In genomic region chr1:54914387-54914786, GRCm38 (mm10) we compare ENCODE assay signal across 12 mouse cellular contexts. TPM values are rescaled to one million over a fixed set of nuclear protein-coding genes. Genes with fewer than 3 reads are reported as not detected.
DNase-seq lines count a peak whose midpoint lies in the region; ATAC-seq and TF ChIP-seq lines count a peak whose summit lies in the region.
"Had no signal": no experiment of that assay in that cellular context is flagged by ENCODE, and none has a peak within 500 bp of the region (broad histone marks: within the 10 kb centered on the region; RNA-seq: fewer than 3 reads in every experiment).

No protein-coding gene starts in this region.

- ATAC-seq in limb, embryonic 14.5 days (ENCODE audit: low FRiP score, low read depth) = peak; percentile 49; the same call in 1 of the 2 replicates
- ATAC-seq: midbrain, embryonic 13.5 days had no signal

- TF ChIP-seq CTCF in thymus, adult 2 months (IDR thresholded peaks at IDR 0.05; ENCODE audit: borderline replicate concordance, control insufficient read depth, extremely low read depth, insufficient read depth, low read length, poor library complexity) = no peak

- no peaks in the 10 kb centered on the region for H3K27me3 ChIP-seq in thymus, adult 2 months (ENCODE audit: control insufficient read depth, insufficient read depth, low read length)
- no peaks in the 10 kb centered on the region for H3K27me3 ChIP-seq in embryonic facial prominence, embryonic 10.5 days (replicated peaks; ENCODE audit: low read depth, poor library complexity, severe bottlenecking)
- no peaks in the 10 kb centered on the region for H3K27me3 ChIP-seq in limb, embryonic 14.5 days (ENCODE audit: control insufficient read depth, insufficient read depth, low read length)
- H3K27me3 ChIP-seq: midbrain, embryonic 13.5 days had no signal

- peak overlapping the region; percentile 98; the same call in 1 of the 2 replicates for H3K27ac ChIP-seq in thymus, adult 2 months (ENCODE audit: control insufficient read depth, insufficient read depth, low read length)
- peak overlapping the region; percentile 62; the same call in 1 of the 2 replicates for H3K27ac ChIP-seq in embryonic facial prominence, embryonic 10.5 days (replicated peaks)
- no peak overlapping the region; the same call in 1 of the 2 replicates for H3K27ac ChIP-seq in limb, embryonic 14.5 days (replicated peaks; ENCODE audit: low read depth, low read length)
- H3K27ac ChIP-seq: kidney, postnatal 0 days; midbrain, embryonic 13.5 days had no signal

- 1% methylated on average over 9 of the region's 9 CpGs for WGBS in thymus, adult 2 months
- 31% methylated on average over 9 of the region's 9 CpGs for WGBS in embryonic facial prominence, embryonic 10.5 days
- WGBS in limb, embryonic 14.5 days = 3% methylated on average over 9 of the region's 9 CpGs

- no peak overlapping the region for H3K9ac ChIP-seq in limb, embryonic 14.5 days (ENCODE audit: low read depth, low read length, severe bottlenecking)
- H3K9ac ChIP-seq: midbrain, embryonic 13.5 days had no signal

- no peak for TF ChIP-seq POLR2A in thymus, adult 2 months (IDR thresholded peaks at IDR 0.05; ENCODE audit: control insufficient read depth, extremely low read depth, insufficient read depth, low read length, poor library complexity)
- TF ChIP-seq POLR2A in limb, embryonic 14.5 days (IDR thresholded peaks at IDR 0.05; ENCODE audit: borderline replicate concordance, extremely low read depth, insufficient read depth, insufficient read length) = no peak

- H3K4me1 ChIP-seq in thymus, adult 2 months (replicated peaks; ENCODE audit: control insufficient read depth, insufficient read depth, low read length) = peaks cover 41% of the 10 kb centered on the region
- peaks cover 69% of the 10 kb centered on the region for H3K4me1 ChIP-seq in embryonic facial prominence, embryonic 10.5 days
- peaks cover 46% of the 10 kb centered on the region for H3K4me1 ChIP-seq in limb, embryonic 14.5 days (ENCODE audit: control insufficient read depth, insufficient read depth, low read length)

- no peaks in the 10 kb centered on the region; the same call in 1 of the 2 replicates for H3K36me3 ChIP-seq in thymus, adult 2 months (ENCODE audit: control insufficient read depth, insufficient read depth, low read length)
- H3K36me3 ChIP-seq in embryonic facial prominence, embryonic 10.5 days (replicated peaks) = no peaks in the 10 kb centered on the region
- H3K36me3 ChIP-seq in limb, embryonic 14.5 days (ENCODE audit: control insufficient read depth, insufficient read depth, low read length) = no peaks in the 10 kb centered on the region
- H3K36me3 ChIP-seq: midbrain, embryonic 13.5 days had no signal

- H3K4me3 ChIP-seq in thymus, adult 2 months (ENCODE audit: control insufficient read depth, insufficient read depth, low read length) = no peak overlapping the region
- H3K4me3 ChIP-seq in embryonic facial prominence, embryonic 10.5 days = 0 out of 2 replicates have a peak overlapping the region, but pooled peaks have one; percentile 8
- H3K4me3 ChIP-seq in limb, embryonic 14.5 days (replicated peaks; ENCODE audit: low read length) = no peak overlapping the region
- H3K4me3 ChIP-seq: midbrain, embryonic 13.5 days had no signal

- H3K9me3 ChIP-seq in embryonic facial prominence, embryonic 10.5 days = no peaks in the 10 kb centered on the region
- no peaks in the 10 kb centered on the region for H3K9me3 ChIP-seq in limb, embryonic 14.5 days (ENCODE audit: control insufficient read depth, low read length)
- H3K9me3 ChIP-seq: midbrain, embryonic 13.5 days had no signal

- DNase-seq in thymus, adult 2 months = no peak
- no peak for DNase-seq in thymus, adult 18-20 months
- DNase-seq in embryonic facial prominence, embryonic 10.5 days (ENCODE audit: low spot score) = peak; percentile 71
- DNase-seq in limb, embryonic 14.5 days (ENCODE audit: low spot score) = no peak
- no peak for DNase-seq in urinary bladder, adult 2 months (ENCODE audit: low spot score)
- DNase-seq in right cerebral cortex, adult 18-20 months = no peak
- no peak for DNase-seq in adrenal gland, adult 18-20 months (ENCODE audit: low spot score in 2 of 2)
- DNase-seq: cerebellum, postnatal 25 days; heart, postnatal 14 days; left cerebral cortex, postnatal 4 days had no signal

- H3K4me2 ChIP-seq in limb, embryonic 14.5 days (replicated peaks; ENCODE audit: low read depth, low read length, severe bottlenecking) = no peak overlapping the region
- H3K4me2 ChIP-seq: midbrain, embryonic 13.5 days had no signal

RNA-seq across cellular contexts. Expression of gene Ankrd44, which starts 11.8 kb away (rescaled TPM):
- polyA plus RNA-seq in thymus, adult 2 months (2012; rRNA removed) = 92.6 and 92.9 TPM in 2 replicates
- polyA plus RNA-seq in embryonic facial prominence, embryonic 10.5 days (2016; fragmentation: Nextera tagmentation; extraction: Ambion mirVana) = 17.4 and 19.2 TPM in 2 replicates
- polyA plus RNA-seq in limb, embryonic 14.5 days (2012; rRNA removed) = 38.8 and 43.8 TPM in 2 replicates
- 23.5 and 27.7 TPM in 2 replicates for polyA plus RNA-seq in limb, embryonic 14.5 days (2014; fragmentation: Nextera tagmentation; extraction: Ambion mirVana)
- polyA plus RNA-seq in urinary bladder, adult 2 months (2012; rRNA removed) = 28.1 and 30.7 TPM in 2 replicates
- 10 to 100 TPM; 15.5 to 19.9 TPM for total RNA-seq in adrenal gland, adult 18-20 months (2021)
